Mouse (Mus musculus) CD4-positive, CD25-positive, alpha-beta regulatory T cell, adult 4 months (primary cell): ENCODE measurements at regions not wholly inside any gene's neighbourhood (a gene's known extent, or its start where the extent isn't known, plus 50 kb on each side); places are given as distances from the start of the nearest gene placed in this dataset.

ENCODE experiments used
- ATAC-seq: one replicate; pipeline ENCODE4 v1.8.0; 2017

- no peak for ATAC-seq
Measured at GRCm38 (mm10) chr5:77594719-77595118, 186.9 kb upstream of the Igfbp7 start.

GRCm38 (mm10) chr5:77589252-77589651, 181.4 kb upstream of the Igfbp7 start:
- no peak for ATAC-seq

GRCm38 (mm10) chr5:77581702-77582101, 173.9 kb upstream of the Igfbp7 start:
- no peak for ATAC-seq

- no peak for ATAC-seq
Measured at GRCm38 (mm10) chr5:77581106-77581638, 173.3 kb upstream of the Igfbp7 start.

GRCm38 (mm10) chr5:77579826-77580745, 172.2 kb upstream of the Igfbp7 start:
- ATAC-seq = no peak

GRCm38 (mm10) chr5:77576881-77577280, 169.0 kb upstream of the Igfbp7 start:
- ATAC-seq = no peak

- no peak for ATAC-seq
Measured at GRCm38 (mm10) chr5:77575780-77576179, 167.9 kb upstream of the Igfbp7 start.

- no peak for ATAC-seq
Measured at GRCm38 (mm10) chr5:77570364-77570763, 162.5 kb upstream of the Igfbp7 start.

GRCm38 (mm10) chr5:77568121-77568520, 160.3 kb upstream of the Igfbp7 start:
- ATAC-seq = no peak

- no peak for ATAC-seq
Measured at GRCm38 (mm10) chr5:77552580-77552979, 144.7 kb upstream of the Igfbp7 start.

GRCm38 (mm10) chr5:77552081-77552480, 144.2 kb upstream of the Igfbp7 start:
- ATAC-seq = no peak

GRCm38 (mm10) chr5:77546001-77546620, 138.3 kb upstream of the Igfbp7 start:
- no peak for ATAC-seq

GRCm38 (mm10) chr5:77532261-77533015, 124.6 kb upstream of the Igfbp7 start:
- no peak for ATAC-seq

GRCm38 (mm10) chr5:77530376-77530775, 122.5 kb upstream of the Igfbp7 start:
- ATAC-seq = no peak

GRCm38 (mm10) chr5:77517252-77517651, 109.4 kb upstream of the Igfbp7 start:
- no peak for ATAC-seq

- no peak for ATAC-seq
Measured at GRCm38 (mm10) chr5:77515448-77515847, 107.6 kb upstream of the Igfbp7 start.

GRCm38 (mm10) chr5:77502684-77503083, 94.8 kb upstream of the Igfbp7 start:
- no peak for ATAC-seq

GRCm38 (mm10) chr5:77499949-77500460, 92.2 kb upstream of the Igfbp7 start:
- ATAC-seq = no peak

- ATAC-seq = no peak
Measured at GRCm38 (mm10) chr5:77494601-77495000, 86.8 kb upstream of the Igfbp7 start.

- ATAC-seq = no peak
Measured at GRCm38 (mm10) chr5:77488969-77489368, 81.1 kb upstream of the Igfbp7 start.

- no peak for ATAC-seq
Measured at GRCm38 (mm10) chr5:77487837-77488827, 80.3 kb upstream of the Igfbp7 start.
